Mouse (Mus musculus) heart, adult 2 months (tissue): ENCODE measurements around the gene F830045P16Rik. TPM values are rescaled to one million over a fixed set of nuclear protein-coding genes. Genes with fewer than 3 reads are reported as not detected.

Experiments used
- DNase-seq, 2 experiments: peaks; one replicate each; pipeline ENCODE4 v3.0.0; 2021
- H3K27ac ChIP-seq: fragments of 200-600 bp; 2 replicates; pipeline ENCODE4 v1.8.1; 2022
- H3K27me3 ChIP-seq: fragments of 200-500 bp; 2 replicates; pipeline ENCODE4 v1.6.1; 2012; ENCODE audit warnings: mild to moderate bottlenecking, low read length, inconsistent platforms, mixed read lengths; ENCODE audit not compliant: control insufficient read depth, insufficient read depth
- H3K36me3 ChIP-seq: fragments of 200-500 bp; 2 replicates; pipeline ENCODE4 v1.6.1; 2012; ENCODE audit warnings: low read length, inconsistent platforms; ENCODE audit not compliant: control insufficient read depth, insufficient read depth
- H3K4me1 ChIP-seq: fragments of 200-500 bp; 2 replicates; pipeline ENCODE4 v1.6.1; 2011; ENCODE audit warnings: low read length; ENCODE audit not compliant: control insufficient read depth, insufficient read depth
- H3K4me3 ChIP-seq: fragments of 200-600 bp; 2 replicates; pipeline ENCODE4 v1.8.1; 2022
- H3K79me2 ChIP-seq: fragments of 200-500 bp; replicated peaks from 2 replicates; pipeline ENCODE4 v1.6.1; 2012; ENCODE audit warnings: mild to moderate bottlenecking, inconsistent platforms, low read length, moderate library complexity, mixed read lengths; ENCODE audit not compliant: control insufficient read depth, insufficient read depth
- H3K9ac ChIP-seq: fragments of 200-500 bp; 2 replicates; pipeline ENCODE4 v1.6.1; 2012; ENCODE audit warnings: low read depth, mild to moderate bottlenecking, control low read depth, inconsistent platforms, low read length, mixed read lengths
- CTCF ChIP-seq: fragments of 200-600 bp; IDR thresholded peaks from 2 replicates; pipeline ENCODE4 v1.8.1; 2022; ENCODE audit warnings: antibody characterized with exemption, mild to moderate bottlenecking, moderate library complexity
- EP300 ChIP-seq: fragments of 200-500 bp; IDR thresholded peaks from 2 replicates; pipeline ENCODE4 v1.6.1; 2011; ENCODE audit warnings: low read depth, low read length, control low read depth; ENCODE audit not compliant: insufficient read depth
- POLR2A ChIP-seq: fragments of 200-500 bp; IDR thresholded peaks from 2 replicates; pipeline ENCODE4 v1.6.1; 2011; ENCODE audit warnings: mild to moderate bottlenecking, low read depth, low read length, control low read depth; ENCODE audit not compliant: insufficient read depth
- WGBS: fragments of 180-500 bp; shearing (Covaris S2); methylation state at CpG from one replicate; pipeline ENCODE4 v1.1.7; 2018; 5-methylcytosine and 5-hydroxymethylcytosine counted together
- intact Hi-C: fragments of 180-260 bp; cut with DNase I; formaldehyde crosslinking; loops from one replicate; pipeline ENCODE4 v1.15.1; 2025
- polyA plus RNA-seq: library from polyadenylated mRNA; depleted of rRNA; stranded (reverse); fragments of >200 nt; gene quantifications from 2 replicates; pipeline ENCODE4 v1.2.3, GENCODE M21; 2012
- total RNA-seq, 2 experiments: library from RNA; stranded (reverse); gene quantifications; 2 replicates each; pipeline ENCODE4 v1.2.3; 2021

F830045P16Rik gene
- total and polyA plus RNA-seq, 3 experiments: 0.23 TPM; not detected in 2

- Histone ChIP-seq H3K27me3 (no peaks in the 10 kb centered on the region), H3K79me2 (no peaks in the 10 kb centered on the region), H3K4me1 (no peaks in the 10 kb centered on the region), H3K27ac (no peak overlapping the region), H3K36me3 (no peaks in the 10 kb centered on the region), H3K4me3 (no peak overlapping the region), H3K9ac (no peak overlapping the region)
- DNase-seq: no peak
- TF ChIP-seq EP300: no peak
- TF ChIP-seq CTCF: no peak
- TF ChIP-seq POLR2A: no peak
- WGBS: 74% methylated on average over 3 of the region's 3 CpGs
- intact Hi-C loops: no loop called here
These were observed 112.7 kb downstream of the F830045P16Rik start for GRCm38 (mm10) chr2:129423741-129424140.

DNA sequence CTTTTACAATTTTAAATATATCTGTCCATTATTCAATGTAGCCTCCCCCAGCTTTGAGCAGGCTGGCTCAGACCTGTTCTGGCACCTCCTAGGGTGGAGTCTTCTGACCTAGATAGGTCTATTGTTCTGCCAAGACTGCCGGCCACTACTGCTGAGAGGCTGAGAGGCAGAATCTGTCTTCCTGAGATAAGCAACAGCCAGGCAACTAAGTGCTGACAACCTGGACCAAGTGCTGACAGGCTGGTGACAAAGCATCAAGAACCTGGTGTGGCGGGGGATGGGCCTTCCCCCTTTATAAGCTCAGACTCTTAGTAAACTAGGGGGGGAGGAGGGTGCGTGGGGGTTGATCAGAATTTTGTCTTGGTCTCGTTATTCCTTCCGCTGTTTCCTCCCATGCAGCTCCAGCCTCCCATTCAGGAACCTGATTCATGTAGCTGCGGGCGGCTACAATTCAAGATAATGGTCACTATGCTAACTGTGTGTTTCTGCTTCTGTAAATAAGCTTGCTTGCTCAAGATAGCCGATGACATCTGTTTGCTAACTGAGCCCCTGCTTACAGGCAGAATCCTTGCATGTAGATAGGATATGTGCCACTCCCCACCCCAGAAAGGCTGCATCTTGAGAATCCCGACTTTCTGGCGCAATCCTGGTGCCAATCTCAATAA is 115.4 kb downstream of the F830045P16Rik start:
- no peaks in the 10 kb centered on the region for H3K79me2 ChIP-seq
- intact Hi-C loops: no loop called here
- WGBS: 44% methylated on average over 10 of the region's 10 CpGs

GRCm38 (mm10) chr2:129419361-129419880 is 117.0 kb downstream of the F830045P16Rik start:
- WGBS: 50% methylated on average over 3 of the region's 3 CpGs
- H3K36me3 ChIP-seq: no peaks in the 10 kb centered on the region
- H3K9ac ChIP-seq: no peak overlapping the region
- DNase-seq: peak in 1 of 2 experiments; percentile 26
- H3K27ac ChIP-seq: peak overlapping the region; percentile 40
- intact Hi-C loops: no loop called here
- H3K4me1 ChIP-seq: no peaks in the 10 kb centered on the region
- H3K4me3 ChIP-seq: no peak overlapping the region
- TF ChIP-seq EP300 (no peak), CTCF (no peak), POLR2A (no peak)
- no peaks in the 10 kb centered on the region for H3K27me3 ChIP-seq
- H3K79me2 ChIP-seq: no peaks in the 10 kb centered on the region

More for the DNA sequence above, 115.4 kb downstream of the F830045P16Rik start:
- no peak overlapping the region for H3K4me3 ChIP-seq
- no peaks in the 10 kb centered on the region for H3K27me3 ChIP-seq
- TF ChIP-seq CTCF (no peak), EP300 (0 out of 2 replicates have a peak, but pooled peaks have one; percentile 49), POLR2A (no peak)
- H3K36me3 ChIP-seq: no peaks in the 10 kb centered on the region
- peak in 1 of 2 experiments; percentile 15 for DNase-seq
- no peak overlapping the region for H3K9ac ChIP-seq
- no peaks in the 10 kb centered on the region for H3K4me1 ChIP-seq
- H3K27ac ChIP-seq: no peak overlapping the region

GRCm38 (mm10) chr2:129414593-129414992 is 121.8 kb downstream of the F830045P16Rik start:
- no peak overlapping the region for H3K9ac ChIP-seq
- H3K4me1 ChIP-seq: no peaks in the 10 kb centered on the region
- intact Hi-C loops: no loop called here
- TF ChIP-seq POLR2A (no peak), CTCF (no peak), EP300 (no peak)
- DNase-seq: no peak
- 85% methylated on average over 3 of the region's 3 CpGs for WGBS
- H3K27ac ChIP-seq: no peak overlapping the region
- H3K36me3 ChIP-seq: no peaks in the 10 kb centered on the region
- no peak overlapping the region for H3K4me3 ChIP-seq
- no peaks in the 10 kb centered on the region for H3K79me2 ChIP-seq
- no peaks in the 10 kb centered on the region for H3K27me3 ChIP-seq

GRCm38 (mm10) chr2:129413488-129413887 is 122.9 kb downstream of the F830045P16Rik start:
- intact Hi-C loops: no loop called here
- Histone ChIP-seq H3K27me3 (no peaks in the 10 kb centered on the region), H3K27ac (no peak overlapping the region), H3K9ac (no peak overlapping the region), H3K79me2 (no peaks in the 10 kb centered on the region), H3K4me3 (no peak overlapping the region), H3K4me1 (no peaks in the 10 kb centered on the region), H3K36me3 (no peaks in the 10 kb centered on the region)
- TF ChIP-seq POLR2A: no peak
- no peak for TF ChIP-seq CTCF
- no peak for TF ChIP-seq EP300
- DNase-seq: no peak
- 38% methylated on average over 6 of the region's 6 CpGs for WGBS

- intact Hi-C loops: no loop called here
- Histone ChIP-seq H3K36me3 (no peaks in the 10 kb centered on the region), H3K27me3 (no peaks in the 10 kb centered on the region), H3K4me3 (no peak overlapping the region), H3K27ac (no peak overlapping the region), H3K9ac (no peak overlapping the region), H3K4me1 (no peaks in the 10 kb centered on the region), H3K79me2 (no peaks in the 10 kb centered on the region)
- DNase-seq: no peak
- 54% methylated on average over 3 of the region's 3 CpGs for WGBS
- TF ChIP-seq POLR2A: no peak
- no peak for TF ChIP-seq CTCF
- no peak for TF ChIP-seq EP300
These were observed 124.8 kb downstream of the F830045P16Rik start for GRCm38 (mm10) chr2:129411651-129412050.
